Mouse (Mus musculus) CD4-positive, CD25-positive, alpha-beta regulatory T cell (primary cell): ENCODE data around the gene Ctbs. TPM values are rescaled to one million over a fixed set of nuclear protein-coding genes. Genes with fewer than 3 reads are reported as not detected.

Source experiments
- polyA plus RNA-seq: library from polyadenylated mRNA; unstranded; fragments of 100-300 nt; shearing (Covaris generic); gene quantifications from one replicate; pipeline ENCODE4 v1.2.1, GENCODE M21; 2017

Gene Ctbs
- polyA plus RNA-seq = 9.2 TPM

GRCm38 (mm10) chr3:146449745-146450250, at the start of gene Ctbs:
TSS of gene Ctbs (plus strand) at chr3:146449795.

GRCm38 (mm10) chr3:146404311-146405201, 45.0 kb upstream of the Ctbs start, which contains the start of gene Ssx2ip:
TSS of gene Ssx2ip (plus strand) at chr3:146404642.

GRCm38 (mm10) chr3:146499431-146500002, 49.9 kb downstream of the Ctbs start, which contains the start of the genes Spata1 and Gng5:
TSS of gene Spata1 (minus strand) at chr3:146499753.
TSS of gene Gng5 (plus strand) at chr3:146499807.

Other genes starting within 250 kb of the Ctbs start
- not detected for gene Lpar3, start 228.8 kb upstream of the Ctbs start, polyA plus RNA-seq
- 3.5 TPM for gene Ssx2ip, start 45.2 kb upstream of the Ctbs start, polyA plus RNA-seq
- gene Spata1, start 50.0 kb downstream of the Ctbs start, polyA plus RNA-seq = 11.6 TPM
- 454 TPM for gene Gng5, start 50.0 kb downstream of the Ctbs start, polyA plus RNA-seq
- 72.3 TPM for gene Rpf1, start 71.6 kb downstream of the Ctbs start, polyA plus RNA-seq
- not detected for gene Uox, start 120.6 kb downstream of the Ctbs start, polyA plus RNA-seq
- gene Dnase2b, start 165.8 kb downstream of the Ctbs start, polyA plus RNA-seq = not detected
- gene 4930503B20Rik, start 201.5 kb downstream of the Ctbs start, polyA plus RNA-seq = not detected
- gene Samd13, start 235.8 kb downstream of the Ctbs start, polyA plus RNA-seq = 0.51 TPM